Mouse (Mus musculus) CD4-positive helper T cell, adult 2 months (primary cell): ENCODE measurements around the gene Npcd.

Experiments used
- DNase-seq: peaks from one replicate; pipeline ENCODE4 v3.0.0-alpha.2; 2012; ENCODE audit warnings: low read depth, missing footprints, low spot score

Npcd gene

GRCm38 (mm10) chr15:79834130-79834880 is at the start of gene Npcd, which contains the start of gene Cbx6:
Gene Npcd, minus strand, starts transcription at chr15:79834237.
Gene Cbx6, minus strand, starts transcription at chr15:79834688.
- peak; percentile 90 for DNase-seq

GRCm38 (mm10) chr15:79883352-79883822 is 49.4 kb upstream of the Npcd start:
- DNase-seq, result peak; percentile 92

- peak; percentile 50 for DNase-seq
Measured at GRCm38 (mm10) chr15:79882623-79883267, 48.7 kb upstream of the Npcd start.

GRCm38 (mm10) chr15:79880477-79880876 is 46.4 kb upstream of the Npcd start:
- DNase-seq, result no peak

- no peak for DNase-seq
Measured at GRCm38 (mm10) chr15:79879319-79879718, 45.3 kb upstream of the Npcd start.

GRCm38 (mm10) chr15:79878725-79879136 is 44.7 kb upstream of the Npcd start:
- no peak for DNase-seq

GRCm38 (mm10) chr15:79875261-79875995 is 41.4 kb upstream of the Npcd start:
- DNase-seq, result no peak

- no peak for DNase-seq
Measured at GRCm38 (mm10) chr15:79873995-79874394, 40.0 kb upstream of the Npcd start.

- DNase-seq, result no peak
Measured at GRCm38 (mm10) chr15:79873545-79873944, 39.5 kb upstream of the Npcd start.

GRCm38 (mm10) chr15:79867260-79868002 is 33.4 kb upstream of the Npcd start:
- no peak for DNase-seq

- DNase-seq, result no peak
Measured at GRCm38 (mm10) chr15:79859821-79860220, 25.8 kb upstream of the Npcd start.

- DNase-seq, result no peak
Measured at GRCm38 (mm10) chr15:79858979-79859378, 24.9 kb upstream of the Npcd start.

- DNase-seq, result no peak
Measured at GRCm38 (mm10) chr15:79850143-79850542, 16.1 kb upstream of the Npcd start.

- no peak for DNase-seq
Measured at GRCm38 (mm10) chr15:79847100-79847499, 13.1 kb upstream of the Npcd start.

GRCm38 (mm10) chr15:79845986-79846385 is 11.9 kb upstream of the Npcd start:
- DNase-seq, result no peak

- no peak for DNase-seq
Measured at GRCm38 (mm10) chr15:79842985-79843384, 8.9 kb upstream of the Npcd start.

- no peak for DNase-seq
Measured at GRCm38 (mm10) chr15:79840281-79840680, 6.2 kb upstream of the Npcd start.

GRCm38 (mm10) chr15:79834881-79835260 is 834 bp upstream of the Npcd start:
- no peak for DNase-seq

- peak; percentile 18 for DNase-seq
Measured at GRCm38 (mm10) chr15:79833251-79834050, 586 bp downstream of the Npcd start.

GRCm38 (mm10) chr15:79832064-79832900 is 1.8 kb downstream of the Npcd start:
- DNase-seq, result peak; percentile 78
